Mouse (Mus musculus) stomach, postnatal 0 days (tissue): ENCODE results near the gene Cideb.

Source experiments
- CTCF ChIP-seq: IDR thresholded peaks from 2 replicates; pipeline ENCODE4 v1.5.1; 2016; ENCODE audit warnings: antibody characterized with exemption, low read depth, mild to moderate bottlenecking, moderate library complexity
- EP300 ChIP-seq: optimal IDR thresholded peaks from 2 replicates; pipeline ENCODE3; 2016; ENCODE audit warnings: antibody characterized with exemption

- TF ChIP-seq CTCF (no peak), EP300 (no peak)
These were observed 37.2 kb downstream of the Cideb start for GRCm38 (mm10) chr14:55721076-55721475.
